Comparison of ENCODE assay signal across 7 mouse cellular contexts in the genomic region with DNA sequence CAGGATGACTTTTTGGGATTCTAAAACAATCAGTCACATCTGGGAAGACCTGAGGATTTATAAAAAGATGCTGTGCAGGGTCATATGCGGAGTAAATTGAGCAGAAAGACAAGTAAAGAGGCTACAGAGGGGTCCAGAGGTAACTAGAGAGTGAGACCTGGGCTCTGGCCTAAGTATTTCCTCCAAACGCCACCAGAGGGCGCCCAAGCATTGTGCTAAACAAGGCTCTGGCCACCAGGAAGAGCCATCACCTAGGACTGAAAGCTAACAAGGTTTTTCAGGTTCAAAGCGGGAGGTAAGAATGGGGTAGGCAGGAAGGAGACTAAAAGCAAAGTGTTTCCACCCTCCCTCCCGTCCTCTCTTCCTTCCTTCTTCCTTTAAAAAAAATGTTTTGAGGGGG. TPM values are rescaled to one million over a fixed set of nuclear protein-coding genes. Genes with fewer than 3 reads are reported as not detected.
DNase-seq lines count a peak whose midpoint lies in the region; ATAC-seq and TF ChIP-seq lines count a peak whose summit lies in the region.

No protein-coding gene starts in this region.

- H3K9me3 ChIP-seq in hindbrain, embryonic 15.5 days = no peaks in the 10 kb centered on the region
- H3K9me3 ChIP-seq in midbrain, embryonic 11.5 days (ENCODE audit: control insufficient read depth, low read length) = no peaks in the 10 kb centered on the region

- DNase-seq in ZHBTc4 (ENCODE audit: low read depth, low spot score) = peak; percentile 92
- peak; percentile 78 for DNase-seq in cerebellum, adult 8-10 months
- DNase-seq in forelimb bud, embryonic 11.5 days (ENCODE audit: low read depth, low spot score) = peak; percentile 85
- peak; percentile 71 to 79 for DNase-seq in left cerebral cortex, adult 2 months (ENCODE audit: extremely low spot score in 1 of 2, low spot score in 2 of 2)
- peak; percentile 98 for DNase-seq in midbrain, embryonic 11.5 days (ENCODE audit: low spot score, missing footprints)
- peak; percentile 69 for DNase-seq in spleen, adult 12 weeks (ENCODE audit: low spot score)

- H3K4me3 ChIP-seq in hindbrain, embryonic 15.5 days = no peak overlapping the region
- no peak overlapping the region for H3K4me3 ChIP-seq in left cerebral cortex, adult 2 months
- no peak overlapping the region for H3K4me3 ChIP-seq in midbrain, embryonic 11.5 days (ENCODE audit: low read depth, low read length)

- ATAC-seq in hindbrain, embryonic 15.5 days (ENCODE audit: low FRiP score, low read depth) = peak; percentile 75
- ATAC-seq in midbrain, embryonic 11.5 days (ENCODE audit: low FRiP score) = 0 out of 2 replicates have a peak, but pooled peaks have one; percentile 30

- WGBS in hindbrain, embryonic 15.5 days = 6% methylated on average over 5 of the region's 5 CpGs
- WGBS in midbrain, embryonic 11.5 days = 5% methylated on average over 5 of the region's 5 CpGs

- H3K27me3 ChIP-seq in hindbrain, embryonic 15.5 days = no peaks in the 10 kb centered on the region
- H3K27me3 ChIP-seq in midbrain, embryonic 11.5 days (ENCODE audit: control insufficient read depth, insufficient read depth, low read length) = no peaks in the 10 kb centered on the region

- H3K36me3 ChIP-seq in hindbrain, embryonic 15.5 days = no peaks in the 10 kb centered on the region
- no peaks in the 10 kb centered on the region for H3K36me3 ChIP-seq in midbrain, embryonic 11.5 days (ENCODE audit: control insufficient read depth, insufficient read depth, low read length)

- intact Hi-C loops in left cerebral cortex, adult 2 months (cut with DNase I) = loop anchor here (2.0 to 10.0 kb wide), 3 partner anchors 43 to 257 kb away; no protein-coding TSS in a partner anchor

- H3K27ac ChIP-seq in hindbrain, embryonic 15.5 days (replicated peaks) = no peak overlapping the region
- H3K27ac ChIP-seq in left cerebral cortex, adult 2 months = no peak overlapping the region
- no peak overlapping the region for H3K27ac ChIP-seq in midbrain, embryonic 11.5 days (ENCODE audit: low read depth, low read length)

- no peaks in the 10 kb centered on the region for H3K4me1 ChIP-seq in hindbrain, embryonic 15.5 days (replicated peaks)
- H3K4me1 ChIP-seq in midbrain, embryonic 11.5 days (ENCODE audit: control insufficient read depth, insufficient read depth, low read length) = no peaks in the 10 kb centered on the region

- no peak overlapping the region for H3K4me2 ChIP-seq in hindbrain, embryonic 15.5 days
- H3K4me2 ChIP-seq in midbrain, embryonic 11.5 days = no peak overlapping the region

- H3K9ac ChIP-seq in hindbrain, embryonic 15.5 days = no peak overlapping the region
- H3K9ac ChIP-seq in midbrain, embryonic 11.5 days (ENCODE audit: low read length) = no peak overlapping the region

- TF ChIP-seq CTCF in left cerebral cortex, adult 2 months (IDR thresholded peaks at IDR 0.05) = peak; percentile 95

RNA-seq across cellular contexts. Expression of a gene that starts 42.1 kb away (rescaled TPM):
- 106 and 113 TPM in 2 replicates for polyA plus RNA-seq in hindbrain, embryonic 15.5 days (2015; fragmentation: Nextera tagmentation; extraction: Ambion mirVana)
- 100 to 1,000 TPM; 541 to 578 TPM for total RNA-seq in left cerebral cortex, adult 2 months (2021)
- polyA plus RNA-seq in midbrain, embryonic 11.5 days (2014; fragmentation: Nextera tagmentation; extraction: Ambion mirVana) = 11.2 and 12.2 TPM in 2 replicates
